Mouse (Mus musculus): ENCODE data around the gene Emp2. TPM values are rescaled to one million over a fixed set of nuclear protein-coding genes. Genes with fewer than 3 reads are reported as not detected.

Emp2 gene
- 0.10 TPM for polyA plus RNA-seq (2017; shearing (Covaris generic))

GRCm38 (mm10) chr16:10313646-10314088 is at the start of gene Emp2:
Emp2 (minus strand) TSS chr16:10313968.

Other genes with a start within 250 kb of the Emp2 start
- gene Rpl39l, start 143.7 kb downstream of the Emp2 start, polyA plus RNA-seq (2017; shearing (Covaris generic)): 1.3 TPM
- not detected for gene Atf7ip2, start 121.3 kb downstream of the Emp2 start, polyA plus RNA-seq (2017; shearing (Covaris generic))
- not detected for gene Tekt5, start 81.5 kb upstream of the Emp2 start, polyA plus RNA-seq (2017; shearing (Covaris generic))
- gene Nubp1, start 98.0 kb upstream of the Emp2 start, polyA plus RNA-seq (2017; shearing (Covaris generic)): 48.9 TPM
- 2.3 TPM for gene Tvp23a, start 133.4 kb upstream of the Emp2 start, polyA plus RNA-seq (2017; shearing (Covaris generic))
- 1.0 TPM for gene Ciita, start 166.1 kb upstream of the Emp2 start, polyA plus RNA-seq (2017; shearing (Covaris generic))
- gene Dexi, start 229.1 kb upstream of the Emp2 start, polyA plus RNA-seq (2017; shearing (Covaris generic)): 3.0 TPM
- 27.8 TPM for gene Clec16a, start 231.4 kb upstream of the Emp2 start, polyA plus RNA-seq (2017; shearing (Covaris generic))